Mouse (Mus musculus) CH12.LX (cell line): ENCODE data around the gene Htr1f. TPM values are rescaled to one million over a fixed set of nuclear protein-coding genes. Genes with fewer than 3 reads are reported as not detected.

Experiments used
- DNase-seq: peaks from one replicate; pipeline ENCODE4 v3.0.0-alpha.2; 2013; ENCODE audit errors: extremely low read depth
- H3K27ac ChIP-seq: 2 replicates; pipeline ENCODE4 v1.5.1; 2012; ENCODE audit warnings: low read depth, mild to moderate bottlenecking, control low read depth, moderate library complexity; ENCODE audit not compliant: insufficient read depth
- H3K27me3 ChIP-seq: replicated peaks from 2 replicates; pipeline ENCODE3; 2012; ENCODE audit warnings: inconsistent platforms
- H3K36me3 ChIP-seq, 2 experiments: replicated peaks in 1 of 2; 2 replicates each; pipeline versions ENCODE3 to v1.6.1; 2012; ENCODE audit warnings: inconsistent platforms in 1 of 2, low read length in 1 of 2, mild to moderate bottlenecking in 1 of 2, mixed read lengths in 1 of 2, moderate library complexity in 1 of 2; ENCODE audit not compliant: control insufficient read depth in 1 of 2, insufficient read depth in 1 of 2
- H3K4me1 ChIP-seq, 2 experiments: 2 replicates each; pipeline ENCODE4 v1.6.1; 2012; ENCODE audit warnings: inconsistent platforms in 1 of 2, moderate library complexity in 1 of 2; ENCODE audit not compliant: insufficient read depth in 2 of 2, control insufficient read depth in 1 of 2
- H3K4me2 ChIP-seq: 2 replicates; pipeline ENCODE4 v1.6.1; 2012; ENCODE audit warnings: low read depth, mild to moderate bottlenecking, control low read depth; ENCODE audit not compliant: poor library complexity, insufficient read depth, severe bottlenecking
- H3K4me3 ChIP-seq, 3 experiments: fragments of 150-350 bp in 1 of 3; sonication (generic) in 1 of 3; replicated peaks in 1 of 3; 2 replicates each; pipeline versions ENCODE3 to v1.5.1; 2011 to 2012; ENCODE audit warnings: low read depth in 2 of 3, low read length in 2 of 3, mild to moderate bottlenecking in 2 of 3, moderate library complexity in 2 of 3, control low read depth in 1 of 3, improper control_type of control experiment in 1 of 3, inconsistent platforms in 1 of 3, mixed read lengths in 1 of 3; ENCODE audit not compliant: poor library complexity in 1 of 3
- H3K79me2 ChIP-seq: replicated peaks from 2 replicates; pipeline ENCODE4 v1.6.1; 2012; ENCODE audit warnings: mild to moderate bottlenecking, moderate library complexity; ENCODE audit not compliant: control insufficient read depth, poor library complexity, insufficient read depth, severe bottlenecking; ENCODE audit errors: extremely low read depth
- H3K9ac ChIP-seq: 2 replicates; pipeline ENCODE4 v1.6.1; 2012; ENCODE audit warnings: low read depth, mild to moderate bottlenecking, control low read depth, moderate library complexity; ENCODE audit not compliant: insufficient read depth
- H3K9me3 ChIP-seq: replicated peaks from 2 replicates; pipeline ENCODE3; 2012; ENCODE audit warnings: low read length, inconsistent platforms, mixed read lengths
- CHD1 ChIP-seq: IDR thresholded peaks from 2 replicates; pipeline ENCODE4 v1.6.1; 2012; ENCODE audit warnings: low read depth, low read length, improper control_type of control experiment, inconsistent platforms
- CHD2 ChIP-seq: IDR thresholded peaks from 2 replicates; pipeline ENCODE4 v1.6.1; 2011; ENCODE audit warnings: low read length, improper control_type of control experiment
- CTCF ChIP-seq, 2 experiments: IDR thresholded peaks in 1 of 2; conservative IDR thresholded peaks in 1 of 2; 2 replicates each; pipeline ENCODE4 v1.5.1; 2011 to 2012; ENCODE audit warnings: low read depth in 2 of 2, low read length in 2 of 2, improper control_type of control experiment in 1 of 2, inconsistent platforms in 1 of 2, mild to moderate bottlenecking in 1 of 2, moderate library complexity in 1 of 2
- E2F4 ChIP-seq: IDR thresholded peaks from 2 replicates; pipeline ENCODE4 v1.6.1; 2011; ENCODE audit warnings: low read depth, low read length, improper control_type of control experiment; ENCODE audit not compliant: insufficient replicate concordance
- ETS1 ChIP-seq: conservative IDR thresholded peaks from 2 replicates; pipeline ENCODE4 v1.6.1; 2012; ENCODE audit warnings: low read depth, mild to moderate bottlenecking, inconsistent platforms, low read length, improper control_type of control experiment, moderate library complexity
- HCFC1 ChIP-seq: IDR thresholded peaks from 2 replicates; pipeline ENCODE4 v1.6.1; 2012; ENCODE audit warnings: low read depth, mild to moderate bottlenecking, inconsistent platforms, low read length, improper control_type of control experiment
- IRF4 ChIP-seq: IDR thresholded peaks from 2 replicates; pipeline ENCODE4 v1.6.1; 2014; ENCODE audit warnings: low read depth, mild to moderate bottlenecking, inconsistent platforms, low read length, improper control_type of control experiment
- MAFK ChIP-seq: IDR thresholded peaks from 2 replicates; pipeline ENCODE4 v1.6.1; 2011; ENCODE audit warnings: low read length, improper control_type of control experiment; ENCODE audit not compliant: insufficient replicate concordance
- MAZ ChIP-seq: IDR thresholded peaks from 2 replicates; pipeline ENCODE4 v1.6.1; 2012; ENCODE audit warnings: low read depth, mild to moderate bottlenecking, inconsistent platforms, low read length, improper control_type of control experiment, moderate library complexity
- MYC ChIP-seq: IDR thresholded peaks from 2 replicates; pipeline ENCODE4 v1.6.1; 2011; ENCODE audit warnings: low read depth, mild to moderate bottlenecking, improper control_type of control experiment, low read length
- PAX5 ChIP-seq: IDR thresholded peaks from 2 replicates; pipeline ENCODE4 v1.6.1; 2012; ENCODE audit warnings: low read length, inconsistent platforms, mixed read lengths
- POLR2AphosphoS2 ChIP-seq: IDR thresholded peaks from 2 replicates; pipeline ENCODE4 v1.6.1; 2011; ENCODE audit warnings: low read depth, low read length, improper control_type of control experiment
- SIN3A ChIP-seq: IDR thresholded peaks from 2 replicates; pipeline ENCODE4 v1.6.1; 2012; ENCODE audit warnings: low read length, improper control_type of control experiment, inconsistent platforms
- SMC3 ChIP-seq: IDR thresholded peaks from 2 replicates; pipeline ENCODE4 v1.6.1; 2011; ENCODE audit warnings: low read depth, low read length, improper control_type of control experiment
- UBTF ChIP-seq: IDR thresholded peaks from 2 replicates; pipeline ENCODE4 v1.6.1; 2012; ENCODE audit warnings: low read depth, mild to moderate bottlenecking, inconsistent platforms, low read length, improper control_type of control experiment, moderate library complexity
- USF1 ChIP-seq: IDR thresholded peaks from 2 replicates; pipeline ENCODE4 v1.6.1; 2014; ENCODE audit warnings: low read depth, mild to moderate bottlenecking, inconsistent platforms, low read length, improper control_type of control experiment
- ZKSCAN1 ChIP-seq: IDR thresholded peaks from 2 replicates; pipeline ENCODE4 v1.6.1; 2012; ENCODE audit warnings: low read depth, inconsistent platforms, low read length, improper control_type of control experiment, borderline replicate concordance
- dilution Hi-C: fragments of 300-500 bp; cut with MboI; formaldehyde crosslinking; loops from 2 replicates; pipeline ENCODE4 v1.14.3; 2020; ENCODE audit warnings: low sequenced_read_pairs; ENCODE audit not compliant: extremely low pct_unique_long_range_greater_than_20kb, extremely low pct_ligation_motif_present
- in situ Hi-C: fragments of 300-500 bp; cut with MboI; formaldehyde crosslinking; loops from 3 replicates; pipeline ENCODE4 v1.14.3; 2019; ENCODE audit warnings: low sequenced_read_pairs, low pct_ligation_motif_present, low pct_unique_long_range_greater_than_20kb, mixed read lengths
- polyA plus RNA-seq: library from polyadenylated mRNA; unstranded; fragments of >175 nt; gene quantifications from 2 replicates; pipeline ENCODE4 v1.2.1, GENCODE M21; 2012; ENCODE audit warnings: low read depth; ENCODE audit not compliant: insufficient read length
- total RNA-seq, 2 experiments: library from RNA; depleted of rRNA; stranded (reverse); fragments of 300-350 nt in 1 of 2; fragments of >200 nt in 1 of 2; gene quantifications; 2 replicates each; pipeline ENCODE4 v1.2.3; 2012 to 2014

Gene Htr1f
- total and polyA plus RNA-seq, 3 experiments, result not detected

DNA sequence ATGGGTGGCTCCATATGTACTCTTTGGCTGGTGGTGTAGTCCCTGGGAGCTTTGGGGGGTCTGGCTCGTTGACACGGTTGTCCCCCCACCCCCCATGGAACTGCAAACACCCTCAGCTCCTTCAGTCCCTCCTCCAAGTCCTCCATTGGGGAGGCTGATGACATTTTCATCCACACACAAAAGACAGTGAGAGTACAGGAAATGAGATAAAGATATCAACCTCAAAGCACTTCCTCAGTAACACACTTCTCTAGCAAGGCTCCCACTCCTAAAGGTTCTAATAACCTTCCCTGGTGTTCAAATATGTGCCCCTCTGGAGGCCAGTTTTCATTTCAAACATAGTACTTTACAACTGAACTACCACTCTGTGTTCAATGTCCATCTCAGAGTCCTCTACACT is 118.6 kb downstream of the Htr1f start:
- no peaks in the 10 kb centered on the region for H3K4me1 ChIP-seq

DNA sequence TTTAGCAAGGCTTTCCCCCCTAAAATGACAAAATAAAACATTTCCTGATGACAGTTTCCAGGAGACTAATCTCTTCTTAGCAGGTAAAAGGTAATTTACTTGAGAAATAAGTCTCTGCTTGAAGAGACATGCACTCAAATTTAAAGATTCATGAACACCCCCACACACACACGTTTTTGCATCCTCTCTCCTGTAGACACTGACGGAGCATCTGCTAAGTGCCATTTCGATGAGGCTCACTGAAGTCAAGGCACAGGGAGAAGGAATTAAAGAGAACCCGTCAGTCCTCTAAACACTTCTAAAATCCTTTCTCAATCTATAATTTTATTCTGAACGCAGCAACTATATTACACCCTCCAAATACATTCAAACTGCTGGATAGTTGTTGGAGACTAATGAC is 131.0 kb downstream of the Htr1f start:
- dilution Hi-C loops, result no loop called here
- Histone ChIP-seq H3K9me3 (peaks cover 10% of the 10 kb centered on the region), H3K27me3 (no peaks in the 10 kb centered on the region), H3K4me2 (no peak overlapping the region), H3K4me1 (peaks cover 0 to 18% of the 10 kb centered on the region in 2 experiments; a peak in 2 of 4 replicates), H3K27ac (no peak overlapping the region), H3K36me3 (no peaks in the 10 kb centered on the region), H3K4me3 (no peak overlapping the region), H3K9ac (no peak overlapping the region), H3K79me2 (no peaks in the 10 kb centered on the region)
- no peak for TF ChIP-seq E2F4
- no peak for TF ChIP-seq MAFK
- no peak for TF ChIP-seq CTCF (conservative IDR thresholded peaks at IDR 0.05 in 1 of 2, IDR thresholded peaks at IDR 0.05 in 1 of 2; ENCODE audit: low read depth in 2 of 2, low read length in 2 of 2)
- no peak for TF ChIP-seq SIN3A
- TF ChIP-seq MYC, result no peak
- TF ChIP-seq POLR2AphosphoS2, result no peak
- no peak for TF ChIP-seq CHD2
- TF ChIP-seq PAX5, result no peak
- TF ChIP-seq ZKSCAN1, result no peak
- TF ChIP-seq UBTF, result no peak
- no peak for TF ChIP-seq SMC3
- TF ChIP-seq MAZ, result no peak
- TF ChIP-seq IRF4, result no peak
- no peak for TF ChIP-seq CHD1
- no peak for TF ChIP-seq ETS1
- in situ Hi-C loops, result no loop called here
- no peak for DNase-seq

More for the DNA sequence above, 118.6 kb downstream of the Htr1f start:
- H3K9me3 ChIP-seq, result no peaks in the 10 kb centered on the region
- no peaks in the 10 kb centered on the region for H3K79me2 ChIP-seq
- no peak overlapping the region for H3K9ac ChIP-seq
- H3K27me3 ChIP-seq, result no peaks in the 10 kb centered on the region
- no peak overlapping the region for H3K4me3 ChIP-seq
- no peak for DNase-seq
- no peak for TF ChIP-seq SMC3
- TF ChIP-seq HCFC1, result no peak
- TF ChIP-seq CHD2, result no peak
- no peak for TF ChIP-seq USF1
- in situ Hi-C loops (no loop called here), dilution Hi-C loops (no loop called here)
- H3K4me2 ChIP-seq, result no peak overlapping the region
- no peaks in the 10 kb centered on the region for H3K36me3 ChIP-seq
- H3K27ac ChIP-seq, result no peak overlapping the region
